Mouse (Mus musculus): Measurements from ENCODE around the gene Spp1. TPM values are rescaled to one million over a fixed set of nuclear protein-coding genes. Genes with fewer than 3 reads are reported as not detected.

Spp1 gene
- polyA plus RNA-seq, 1 experiment: 134 TPM

- WGBS: 69% methylated on average over 3 of the region's 3 CpGs
- DNase-seq: no peak
- Histone ChIP-seq H3K4me3 (replicated peaks; ENCODE audit: extremely low read depth, low read depth, low read length) (no peak overlapping the region), H3K4me1 (ENCODE audit: control insufficient read depth, insufficient read depth, low read length) (peaks cover under 1% of the 10 kb centered on the region; the same call in 1 of the 2 replicates)
- TF ChIP-seq CTCF (IDR thresholded peaks at IDR 0.05; ENCODE audit: insufficient read depth, low read length): no peak
- no peak for TF ChIP-seq POLR2A (IDR thresholded peaks at IDR 0.05; ENCODE audit: borderline replicate concordance, extremely low read depth, low read depth, low read length)
Observed at GRCm38 (mm10) chr5:104403351-104403750, 31.6 kb upstream of the Spp1 start.

- Histone ChIP-seq H3K4me3 (replicated peaks; ENCODE audit: extremely low read depth, low read depth, low read length) (no peak overlapping the region), H3K4me1 (ENCODE audit: control insufficient read depth, insufficient read depth, low read length) (no peaks in the 10 kb centered on the region)
- 72% methylated on average over 7 of the region's 7 CpGs for WGBS
- TF ChIP-seq CTCF (IDR thresholded peaks at IDR 0.05; ENCODE audit: insufficient read depth, low read length) (no peak), POLR2A (IDR thresholded peaks at IDR 0.05; ENCODE audit: borderline replicate concordance, extremely low read depth, low read depth, low read length) (no peak)
- no peak for DNase-seq
Observed at GRCm38 (mm10) chr5:104404551-104404950, 30.4 kb upstream of the Spp1 start.

- Histone ChIP-seq H3K4me3 (replicated peaks; ENCODE audit: extremely low read depth, low read depth, low read length) (no peak overlapping the region), H3K4me1 (ENCODE audit: control insufficient read depth, insufficient read depth, low read length) (no peaks in the 10 kb centered on the region)
- WGBS: 83% methylated on average over 3 of the region's 3 CpGs
- no peak for DNase-seq
- no peak for TF ChIP-seq POLR2A (IDR thresholded peaks at IDR 0.05; ENCODE audit: borderline replicate concordance, extremely low read depth, low read depth, low read length)
- TF ChIP-seq CTCF (IDR thresholded peaks at IDR 0.05; ENCODE audit: insufficient read depth, low read length): no peak
Observed at GRCm38 (mm10) chr5:104405051-104405450, 29.9 kb upstream of the Spp1 start.

- Histone ChIP-seq H3K4me3 (replicated peaks; ENCODE audit: extremely low read depth, low read depth, low read length) (no peak overlapping the region), H3K4me1 (ENCODE audit: control insufficient read depth, insufficient read depth, low read length) (no peaks in the 10 kb centered on the region)
- no peak for TF ChIP-seq POLR2A (IDR thresholded peaks at IDR 0.05; ENCODE audit: borderline replicate concordance, extremely low read depth, low read depth, low read length)
- no peak for TF ChIP-seq CTCF (IDR thresholded peaks at IDR 0.05; ENCODE audit: insufficient read depth, low read length)
- WGBS: 33% methylated on average over 3 of the region's 3 CpGs
- no peak for DNase-seq
Observed at GRCm38 (mm10) chr5:104406756-104407155, 28.2 kb upstream of the Spp1 start.

GRCm38 (mm10) chr5:104407541-104408231 lies 27.2 kb upstream of the Spp1 start:
- Histone ChIP-seq H3K4me1 (ENCODE audit: control insufficient read depth, insufficient read depth, low read length) (no peaks in the 10 kb centered on the region), H3K4me3 (replicated peaks; ENCODE audit: extremely low read depth, low read depth, low read length) (no peak overlapping the region)
- TF ChIP-seq POLR2A (IDR thresholded peaks at IDR 0.05; ENCODE audit: borderline replicate concordance, extremely low read depth, low read depth, low read length): no peak
- TF ChIP-seq CTCF (IDR thresholded peaks at IDR 0.05; ENCODE audit: insufficient read depth, low read length): no peak
- DNase-seq: no peak
- 54% methylated on average over 2 of the region's 2 CpGs for WGBS

GRCm38 (mm10) chr5:104408549-104408948 lies 26.4 kb upstream of the Spp1 start:
- WGBS: 90% methylated on average over 7 of the region's 7 CpGs
- no peaks in the 10 kb centered on the region for H3K4me1 ChIP-seq (ENCODE audit: control insufficient read depth, insufficient read depth, low read length)
- no peak for DNase-seq
- H3K4me3 ChIP-seq (replicated peaks; ENCODE audit: extremely low read depth, low read depth, low read length): no peak overlapping the region
- TF ChIP-seq CTCF (IDR thresholded peaks at IDR 0.05; ENCODE audit: insufficient read depth, low read length) (no peak), POLR2A (IDR thresholded peaks at IDR 0.05; ENCODE audit: borderline replicate concordance, extremely low read depth, low read depth, low read length) (no peak)

- WGBS: 83% methylated on average over 2 of the region's 2 CpGs
- no peak for DNase-seq
- TF ChIP-seq CTCF (IDR thresholded peaks at IDR 0.05; ENCODE audit: insufficient read depth, low read length) (no peak), POLR2A (IDR thresholded peaks at IDR 0.05; ENCODE audit: borderline replicate concordance, extremely low read depth, low read depth, low read length) (no peak)
Observed at GRCm38 (mm10) chr5:104415999-104416398, 18.9 kb upstream of the Spp1 start.

GRCm38 (mm10) chr5:104417028-104417427 lies 17.9 kb upstream of the Spp1 start:
- Histone ChIP-seq H3K4me3 (replicated peaks; ENCODE audit: extremely low read depth, low read depth, low read length) (no peak overlapping the region), H3K4me1 (ENCODE audit: control insufficient read depth, insufficient read depth, low read length) (no peaks in the 10 kb centered on the region)
- TF ChIP-seq CTCF (IDR thresholded peaks at IDR 0.05; ENCODE audit: insufficient read depth, low read length) (no peak), POLR2A (IDR thresholded peaks at IDR 0.05; ENCODE audit: borderline replicate concordance, extremely low read depth, low read depth, low read length) (no peak)
- 63% methylated on average over 3 of the region's 3 CpGs for WGBS
- DNase-seq: no peak

More at GRCm38 (mm10) chr5:104415999-104416398, 18.9 kb upstream of the Spp1 start:
- H3K4me3 ChIP-seq (replicated peaks; ENCODE audit: extremely low read depth, low read depth, low read length): no peak overlapping the region
- no peaks in the 10 kb centered on the region for H3K4me1 ChIP-seq (ENCODE audit: control insufficient read depth, insufficient read depth, low read length)

- no peak for TF ChIP-seq CTCF (IDR thresholded peaks at IDR 0.05; ENCODE audit: insufficient read depth, low read length)
- TF ChIP-seq POLR2A (IDR thresholded peaks at IDR 0.05; ENCODE audit: borderline replicate concordance, extremely low read depth, low read depth, low read length): no peak
- DNase-seq: no peak
- 76% methylated on average over 1 of the region's 1 CpGs for WGBS
- no peak overlapping the region for H3K4me3 ChIP-seq (replicated peaks; ENCODE audit: extremely low read depth, low read depth, low read length)
- H3K4me1 ChIP-seq (ENCODE audit: control insufficient read depth, insufficient read depth, low read length): no peaks in the 10 kb centered on the region
Observed at GRCm38 (mm10) chr5:104417721-104418120, 17.2 kb upstream of the Spp1 start.

- no peak overlapping the region for H3K4me3 ChIP-seq (replicated peaks; ENCODE audit: extremely low read depth, low read depth, low read length)
- no peak for DNase-seq
- WGBS: 56% methylated on average over 2 of the region's 2 CpGs
- TF ChIP-seq CTCF (IDR thresholded peaks at IDR 0.05; ENCODE audit: insufficient read depth, low read length) (no peak), POLR2A (IDR thresholded peaks at IDR 0.05; ENCODE audit: borderline replicate concordance, extremely low read depth, low read depth, low read length) (no peak)
- H3K4me1 ChIP-seq (ENCODE audit: control insufficient read depth, insufficient read depth, low read length): no peaks in the 10 kb centered on the region
Observed at GRCm38 (mm10) chr5:104422039-104422438, 12.9 kb upstream of the Spp1 start.
